Mouse (Mus musculus): Measurements from ENCODE around the gene Kif17. TPM values are rescaled to one million over a fixed set of nuclear protein-coding genes. Genes with fewer than 3 reads are reported as not detected.

Kif17 gene
- polyA plus RNA-seq, 1 experiment from 2014 or later: 2.2 TPM

GRCm38 (mm10) chr4:138217951-138218685 lies 32.1 kb upstream of the Kif17 start:
- no peaks in the 10 kb centered on the region for H3K9me3 ChIP-seq (ENCODE audit: control insufficient read depth, low read length)
- peak overlapping the region; percentile 90 for H3K4me2 ChIP-seq (ENCODE audit: low read length)

GRCm38 (mm10) chr4:138219331-138219730 lies 30.9 kb upstream of the Kif17 start:
- peaks cover 28% of the 10 kb centered on the region for H3K4me1 ChIP-seq (replicated peaks; ENCODE audit: control insufficient read depth, insufficient read depth, low read length)
- no peak overlapping the region for H3K4me2 ChIP-seq (ENCODE audit: low read length)
- 0 out of 2 replicates have a peak overlapping the region, but pooled peaks have one; percentile 24 for H3K9ac ChIP-seq (replicated peaks; ENCODE audit: low read depth, low read length)
- no peaks in the 10 kb centered on the region for H3K27me3 ChIP-seq (replicated peaks; ENCODE audit: control insufficient read depth, insufficient read depth, low read length)
- no peaks in the 10 kb centered on the region for H3K9me3 ChIP-seq (ENCODE audit: control insufficient read depth, low read length)
- H3K27ac ChIP-seq (ENCODE audit: low read length): no peak overlapping the region
- WGBS: 87% methylated on average over 5 of the region's 5 CpGs
- ATAC-seq: no peak
- no peak overlapping the region for H3K4me3 ChIP-seq (replicated peaks; ENCODE audit: low read length)
- peaks cover 13% of the 10 kb centered on the region for H3K36me3 ChIP-seq (ENCODE audit: control insufficient read depth, insufficient read depth)

More at GRCm38 (mm10) chr4:138217951-138218685, 32.1 kb upstream of the Kif17 start:
- H3K27ac ChIP-seq (ENCODE audit: low read length): no peak overlapping the region; the same call in 1 of the 2 replicates
- H3K4me1 ChIP-seq (replicated peaks; ENCODE audit: control insufficient read depth, insufficient read depth, low read length): peaks cover 28% of the 10 kb centered on the region
- no peaks in the 10 kb centered on the region for H3K27me3 ChIP-seq (replicated peaks; ENCODE audit: control insufficient read depth, insufficient read depth, low read length)
- peak overlapping the region; percentile 96 for H3K4me3 ChIP-seq (replicated peaks; ENCODE audit: low read length)
- 78% methylated on average over 11 of the region's 11 CpGs for WGBS
- H3K9ac ChIP-seq (replicated peaks; ENCODE audit: low read depth, low read length): peak overlapping the region; percentile 99
- no peak for ATAC-seq
- H3K36me3 ChIP-seq (ENCODE audit: control insufficient read depth, insufficient read depth): 0 out of 2 replicates have a peak, but pooled peaks cover 2% of the 10 kb centered on the region

- no peaks in the 10 kb centered on the region for H3K27me3 ChIP-seq (replicated peaks; ENCODE audit: control insufficient read depth, insufficient read depth, low read length)
- H3K27ac ChIP-seq (ENCODE audit: low read length): no peak overlapping the region
- peaks cover 24% of the 10 kb centered on the region for H3K4me1 ChIP-seq (replicated peaks; ENCODE audit: control insufficient read depth, insufficient read depth, low read length)
- no peak overlapping the region for H3K9ac ChIP-seq (replicated peaks; ENCODE audit: low read depth, low read length)
- H3K9me3 ChIP-seq (ENCODE audit: control insufficient read depth, low read length): no peaks in the 10 kb centered on the region
- peaks cover 20% of the 10 kb centered on the region for H3K36me3 ChIP-seq (ENCODE audit: control insufficient read depth, insufficient read depth)
- no peak overlapping the region for H3K4me2 ChIP-seq (ENCODE audit: low read length)
- ATAC-seq: no peak
- H3K4me3 ChIP-seq (replicated peaks; ENCODE audit: low read length): no peak overlapping the region
- 87% methylated on average over 7 of the region's 7 CpGs for WGBS
These were observed 29.5 kb upstream of the Kif17 start for GRCm38 (mm10) chr4:138220761-138221160.

- H3K27me3 ChIP-seq (replicated peaks; ENCODE audit: control insufficient read depth, insufficient read depth, low read length): no peaks in the 10 kb centered on the region
- no peaks in the 10 kb centered on the region for H3K9me3 ChIP-seq (ENCODE audit: control insufficient read depth, low read length)
- H3K9ac ChIP-seq (replicated peaks; ENCODE audit: low read depth, low read length): no peak overlapping the region
- peaks cover 21% of the 10 kb centered on the region for H3K4me1 ChIP-seq (replicated peaks; ENCODE audit: control insufficient read depth, insufficient read depth, low read length)
- peaks cover 26% of the 10 kb centered on the region for H3K36me3 ChIP-seq (ENCODE audit: control insufficient read depth, insufficient read depth)
- no peak overlapping the region for H3K4me3 ChIP-seq (replicated peaks; ENCODE audit: low read length)
- 91% methylated on average over 5 of the region's 5 CpGs for WGBS
- no peak for ATAC-seq
- H3K27ac ChIP-seq (ENCODE audit: low read length): no peak overlapping the region
- no peak overlapping the region for H3K4me2 ChIP-seq (ENCODE audit: low read length)
These were observed 28.8 kb upstream of the Kif17 start for GRCm38 (mm10) chr4:138221406-138221805.

GRCm38 (mm10) chr4:138222396-138222795 lies 27.8 kb upstream of the Kif17 start:
- no peaks in the 10 kb centered on the region for H3K27me3 ChIP-seq (replicated peaks; ENCODE audit: control insufficient read depth, insufficient read depth, low read length)
- H3K27ac ChIP-seq (ENCODE audit: low read length): no peak overlapping the region
- no peak overlapping the region for H3K4me2 ChIP-seq (ENCODE audit: low read length)
- no peak overlapping the region for H3K9ac ChIP-seq (replicated peaks; ENCODE audit: low read depth, low read length)
- ATAC-seq: no peak
- peaks cover 33% of the 10 kb centered on the region for H3K36me3 ChIP-seq (ENCODE audit: control insufficient read depth, insufficient read depth)
- H3K9me3 ChIP-seq (ENCODE audit: control insufficient read depth, low read length): no peaks in the 10 kb centered on the region
- peaks cover 21% of the 10 kb centered on the region for H3K4me1 ChIP-seq (replicated peaks; ENCODE audit: control insufficient read depth, insufficient read depth, low read length)
- 94% methylated on average over 5 of the region's 5 CpGs for WGBS
- H3K4me3 ChIP-seq (replicated peaks; ENCODE audit: low read length): no peak overlapping the region

- Histone ChIP-seq H3K9me3 (ENCODE audit: control insufficient read depth, low read length) (no peaks in the 10 kb centered on the region), H3K27me3 (replicated peaks; ENCODE audit: control insufficient read depth, insufficient read depth, low read length) (no peaks in the 10 kb centered on the region), H3K9ac (replicated peaks; ENCODE audit: low read depth, low read length) (no peak overlapping the region), H3K4me3 (replicated peaks; ENCODE audit: low read length) (no peak overlapping the region), H3K27ac (ENCODE audit: low read length) (no peak overlapping the region), H3K4me2 (ENCODE audit: low read length) (no peak overlapping the region), H3K4me1 (replicated peaks; ENCODE audit: control insufficient read depth, insufficient read depth, low read length) (peaks cover 14% of the 10 kb centered on the region), H3K36me3 (ENCODE audit: control insufficient read depth, insufficient read depth) (peaks cover 43% of the 10 kb centered on the region)
- no peak for ATAC-seq
- 89% methylated on average over 10 of the region's 10 CpGs for WGBS
These were observed 26.6 kb upstream of the Kif17 start for GRCm38 (mm10) chr4:138223623-138224022.

- Histone ChIP-seq H3K4me1 (replicated peaks; ENCODE audit: control insufficient read depth, insufficient read depth, low read length) (peaks cover 24% of the 10 kb centered on the region), H3K9me3 (ENCODE audit: control insufficient read depth, low read length) (no peaks in the 10 kb centered on the region), H3K27ac (ENCODE audit: low read length) (no peak overlapping the region), H3K36me3 (ENCODE audit: control insufficient read depth, insufficient read depth) (peaks cover 18% of the 10 kb centered on the region), H3K27me3 (replicated peaks; ENCODE audit: control insufficient read depth, insufficient read depth, low read length) (no peaks in the 10 kb centered on the region), H3K9ac (replicated peaks; ENCODE audit: low read depth, low read length) (no peak overlapping the region), H3K4me2 (ENCODE audit: low read length) (no peak overlapping the region), H3K4me3 (replicated peaks; ENCODE audit: low read length) (no peak overlapping the region)
- WGBS: 62% methylated on average over 27 of the region's 27 CpGs
- no peak for ATAC-seq
These were observed 3.2 kb upstream of the Kif17 start for GRCm38 (mm10) chr4:138246756-138247665.

GRCm38 (mm10) chr4:138251819-138252218 lies 1.6 kb downstream of the Kif17 start:
- 0 out of 2 replicates have a peak, but pooled peaks have one; percentile 6 for ATAC-seq
- peaks cover 29% of the 10 kb centered on the region for H3K4me1 ChIP-seq (replicated peaks; ENCODE audit: control insufficient read depth, insufficient read depth, low read length)
- peak overlapping the region; percentile 44 for H3K9ac ChIP-seq (replicated peaks; ENCODE audit: low read depth, low read length)
- H3K4me2 ChIP-seq (ENCODE audit: low read length): peak overlapping the region; percentile 92
- H3K36me3 ChIP-seq (ENCODE audit: control insufficient read depth, insufficient read depth): no peaks in the 10 kb centered on the region
- H3K9me3 ChIP-seq (ENCODE audit: control insufficient read depth, low read length): no peaks in the 10 kb centered on the region
- peak overlapping the region; percentile 63 for H3K4me3 ChIP-seq (replicated peaks; ENCODE audit: low read length)
- no peak overlapping the region for H3K27ac ChIP-seq (ENCODE audit: low read length)
- under 1% methylated on average over 14 of the region's 14 CpGs for WGBS
- H3K27me3 ChIP-seq (replicated peaks; ENCODE audit: control insufficient read depth, insufficient read depth, low read length): no peaks in the 10 kb centered on the region

GRCm38 (mm10) chr4:138252231-138252630 lies 2.0 kb downstream of the Kif17 start:
- H3K27me3 ChIP-seq (replicated peaks; ENCODE audit: control insufficient read depth, insufficient read depth, low read length): no peaks in the 10 kb centered on the region
- no peak overlapping the region for H3K27ac ChIP-seq (ENCODE audit: low read length)
- ATAC-seq: no peak
- WGBS: 28% methylated on average over 5 of the region's 5 CpGs
- H3K36me3 ChIP-seq (ENCODE audit: control insufficient read depth, insufficient read depth): no peaks in the 10 kb centered on the region
- peaks cover 29% of the 10 kb centered on the region for H3K4me1 ChIP-seq (replicated peaks; ENCODE audit: control insufficient read depth, insufficient read depth, low read length)
- H3K4me2 ChIP-seq (ENCODE audit: low read length): peak overlapping the region; percentile 92
- peak overlapping the region; percentile 44 for H3K9ac ChIP-seq (replicated peaks; ENCODE audit: low read depth, low read length)
- H3K9me3 ChIP-seq (ENCODE audit: control insufficient read depth, low read length): no peaks in the 10 kb centered on the region
- H3K4me3 ChIP-seq (replicated peaks; ENCODE audit: low read length): peak overlapping the region; percentile 63

Data from forebrain, embryonic 16.5 days (tissue).